Mouse (Mus musculus): Measurements from ENCODE around the gene Tspan11.

DNA sequence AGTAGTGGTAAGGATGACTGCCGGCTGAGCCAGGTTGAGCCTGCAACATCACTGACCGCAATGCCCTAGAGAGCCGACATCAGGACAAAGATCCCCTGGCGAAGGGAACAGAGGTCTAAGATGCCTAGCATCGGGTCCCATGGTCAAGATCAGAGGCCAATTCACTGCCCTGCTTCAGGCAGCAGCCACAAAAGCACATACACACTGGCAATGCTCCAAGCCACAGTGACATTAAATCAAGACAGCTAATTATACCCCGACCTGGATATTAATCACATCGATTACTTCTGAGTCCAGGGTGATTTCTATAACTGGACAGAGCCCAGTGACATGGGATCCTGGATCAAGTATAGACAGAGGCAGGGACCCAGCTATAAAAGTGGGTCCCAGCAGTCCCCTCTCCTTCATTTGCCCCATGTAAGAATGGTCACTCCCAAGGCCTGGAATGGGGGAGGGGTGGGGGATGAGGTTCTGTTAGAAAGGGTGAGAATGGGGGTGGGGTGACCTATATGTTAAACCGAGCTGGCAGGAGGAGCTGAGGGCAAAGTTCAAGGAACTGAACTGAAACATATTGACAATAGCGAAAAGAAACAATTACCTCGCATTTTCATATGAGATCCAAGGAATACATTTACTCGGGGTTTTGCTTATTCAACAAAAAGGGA is 93.1 kb downstream of the Tspan11 start:
- TF ChIP-seq CTCF (IDR thresholded peaks at IDR 0.05; ENCODE audit: low read depth, low read length) (no peak), TAL1 (conservative IDR thresholded peaks at IDR 0.05; ENCODE audit: low read depth, low read length) (no peak)

All from G1E (cell line).